8 mouse cellular contexts compared by ENCODE assay signal in genomic region chr3:107036458-107037039, GRCm38 (mm10). TPM values are rescaled to one million over a fixed set of nuclear protein-coding genes. Genes with fewer than 3 reads are reported as not detected.
DNase-seq lines count a peak whose midpoint lies in the region; ATAC-seq and TF ChIP-seq lines count a peak whose summit lies in the region.

No protein-coding gene starts in this region.

- H3K79me2 ChIP-seq in heart, adult 2 months (replicated peaks; ENCODE audit: control insufficient read depth, insufficient read depth, low read length) = no peaks in the 10 kb centered on the region

- DNase-seq in heart, adult 2 months = peak in 1 of 2 experiments; percentile 38
- no peak for DNase-seq in heart, postnatal 25 days (ENCODE audit: low spot score)
- DNase-seq in frontal cortex, postnatal 14 days (ENCODE audit: low spot score in 2 of 2) = peak; percentile 24 to 46
- peak; percentile 28 for DNase-seq in kidney, postnatal 10 days
- DNase-seq in splenic B cell, adult 2 months (ENCODE audit: low read depth, low spot score) = peak; percentile 38
- no peak for DNase-seq in urinary bladder, postnatal 10 days (ENCODE audit: low spot score)

- peak overlapping the region; percentile 67 for H3K9ac ChIP-seq in heart, adult 2 months (ENCODE audit: low read depth, low read length)

- ATAC-seq in megakaryocyte-erythroid progenitor cell, adult 5-6 weeks (replicated peaks; ENCODE audit: low FRiP score, low TSS enrichment, poor library complexity, severe bottlenecking) = peak; percentile 3; the same call in 1 of the 2 replicates

- no peak for TF ChIP-seq POLR2A in heart, adult 2 months (IDR thresholded peaks at IDR 0.05; ENCODE audit: insufficient read depth, low read depth, low read length)

- intact Hi-C loops in heart, adult 2 months (cut with DNase I) = no loop called here
- intact Hi-C loops in heart, postnatal 25 days (cut with DNase I) = no loop called here

- peak overlapping the region; percentile 57 for H3K4me3 ChIP-seq in heart, adult 2 months
- H3K4me3 ChIP-seq in brown adipose tissue, adult 24 weeks (ENCODE audit: insufficient read depth, low read depth, low read length) = peak overlapping the region; percentile 57

- peaks cover 15% of the 10 kb centered on the region for H3K27me3 ChIP-seq in heart, adult 2 months (ENCODE audit: control insufficient read depth, insufficient read depth, low read length)
- H3K27me3 ChIP-seq in splenic B cell, adult 2 months (ENCODE audit: control insufficient read depth, insufficient read depth, low read length, poor library complexity, severe bottlenecking) = no peaks in the 10 kb centered on the region

- no peak for TF ChIP-seq CTCF in heart, adult 2 months (IDR thresholded peaks at IDR 0.05)

- H3K36me3 ChIP-seq in heart, adult 2 months (ENCODE audit: control insufficient read depth, insufficient read depth, low read length) = no peaks in the 10 kb centered on the region
- no peaks in the 10 kb centered on the region for H3K36me3 ChIP-seq in splenic B cell, adult 2 months (ENCODE audit: control insufficient read depth, insufficient read depth, low read length, poor library complexity, severe bottlenecking)

- no peak for TF ChIP-seq EP300 in heart, adult 2 months (IDR thresholded peaks at IDR 0.05; ENCODE audit: insufficient read depth, low read depth, low read length)

- no peaks in the 10 kb centered on the region for H3K4me1 ChIP-seq in heart, adult 2 months (ENCODE audit: control insufficient read depth, insufficient read depth, low read length)
- peaks cover 4% of the 10 kb centered on the region for H3K4me1 ChIP-seq in brown adipose tissue, adult 24 weeks (ENCODE audit: control insufficient read depth, insufficient read depth, insufficient read length, low read length)

- no peak overlapping the region for H3K27ac ChIP-seq in heart, adult 2 months
- no peak overlapping the region for H3K27ac ChIP-seq in brown adipose tissue, adult 24 weeks (replicated peaks; ENCODE audit: low read depth, low read length)

- under 1% methylated on average over 49 of the region's 55 CpGs for WGBS in heart, adult 2 months

RNA-seq across cellular contexts. Expression of gene Kcna3, which starts 0.6 kb away (rescaled TPM):
- under 1 TPM; 0.23 to 0.84 TPM for total RNA-seq in heart, adult 2 months (2021)
- polyA plus RNA-seq in heart, adult 2 months (2012; rRNA removed) = 0.32 and 1.1 TPM in 2 replicates
- total RNA-seq in heart, postnatal 25 days (2021) = under 1 TPM; 0.36 to 0.47 TPM
- 0.55 TPM in 1 of 2 replicates, not detected in the other for polyA plus RNA-seq in brown adipose tissue, adult 24 weeks (2012; ENCODE audit: insufficient read depth, insufficient read length, missing spikeins)
- 7.5 and 9.6 TPM in 2 replicates for total RNA-seq in megakaryocyte-erythroid progenitor cell, adult 5-6 weeks (2014; fragmentation: Nextera tagmentation)
- 6.0 and 7.4 TPM in 2 replicates for total RNA-seq in megakaryocyte-erythroid progenitor cell, adult 5-6 weeks (2017)

Comparison
In these comparisons a context has a peak if more than half of its experiments do, and no peak if none do; other contexts are left out.
1. DNase-seq: peak in frontal cortex, postnatal 14 days (2 of 2), kidney, postnatal 10 days (single experiment) and splenic B cell, adult 2 months (single experiment); none in heart, postnatal 25 days (single experiment) and urinary bladder, postnatal 10 days (single experiment).